In the genomic region with DNA sequence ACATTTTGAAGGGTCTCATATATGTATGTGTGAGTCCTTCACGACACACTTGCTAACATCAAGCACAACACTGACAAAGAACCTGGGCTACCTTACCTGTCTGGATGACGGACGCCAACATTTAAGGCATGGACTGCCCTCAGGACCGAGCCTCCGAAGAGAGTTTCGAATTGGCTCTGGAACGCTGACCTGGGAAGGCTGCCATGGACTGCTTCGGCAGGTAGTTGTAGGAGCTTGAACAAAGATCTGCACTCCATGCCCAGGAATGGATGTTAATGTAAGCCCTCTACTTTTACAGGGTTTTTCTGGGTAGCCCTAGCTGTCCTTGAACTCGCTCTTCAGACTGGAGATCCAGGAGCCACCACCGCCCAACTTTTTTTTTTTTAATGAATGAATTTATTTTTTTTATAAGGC, we compare ENCODE assay signal across 8 mouse cellular contexts. TPM values are rescaled to one million over a fixed set of nuclear protein-coding genes. Genes with fewer than 3 reads are reported as not detected.
DNase-seq lines count a peak whose midpoint lies in the region; ATAC-seq and TF ChIP-seq lines count a peak whose summit lies in the region.

No protein-coding gene starts in this region.

- H3K36me3 ChIP-seq in MEL (ENCODE audit: control insufficient read depth in 1 of 2, insufficient read depth in 2 of 2, low read length in 2 of 2), result peaks cover 0 to 19% of the 10 kb centered on the region in 2 experiments; a peak in 2 of 4 replicates
- no peaks in the 10 kb centered on the region for H3K36me3 ChIP-seq in forebrain, embryonic 10.5 days (replicated peaks)
- H3K36me3 ChIP-seq in midbrain, postnatal 0 days (ENCODE audit: insufficient read depth, low read length), result no peaks in the 10 kb centered on the region

- TF ChIP-seq RAD21 in MEL (IDR thresholded peaks at IDR 0.05; ENCODE audit: low read depth, low read length), result no peak

- TF ChIP-seq CTCF in MEL (IDR thresholded peaks at IDR 0.05 in 2 of 3, conservative IDR thresholded peaks at IDR 0.05 in 1 of 3; ENCODE audit: control insufficient read depth in 1 of 3, insufficient read depth in 1 of 3, low read depth in 2 of 3, low read length in 3 of 3, poor library complexity in 1 of 3, severe bottlenecking in 1 of 3), result no peak
- TF ChIP-seq CTCF in midbrain, postnatal 0 days (IDR thresholded peaks at IDR 0.05), result no peak

- no peak for ATAC-seq in midbrain, postnatal 0 days (ENCODE audit: low FRiP score)
- no peak for ATAC-seq in erythroid progenitor cell, adult 5-6 weeks (replicated peaks; ENCODE audit: low FRiP score, poor library complexity, severe bottlenecking)

- peak overlapping the region; percentile 27 to 69 for H3K4me3 ChIP-seq in MEL (ENCODE audit: control insufficient read depth in 1 of 2, insufficient read depth in 1 of 2, low read depth in 2 of 2, low read length in 2 of 2)
- H3K4me3 ChIP-seq in forebrain, embryonic 10.5 days, result peak overlapping the region; percentile 62
- H3K4me3 ChIP-seq in midbrain, postnatal 0 days (ENCODE audit: low read depth, low read length), result peak overlapping the region; percentile 57

- no peaks in the 10 kb centered on the region for H3K9me3 ChIP-seq in MEL (replicated peaks; ENCODE audit: insufficient read depth, low read length)
- no peaks in the 10 kb centered on the region for H3K9me3 ChIP-seq in forebrain, embryonic 10.5 days
- H3K9me3 ChIP-seq in midbrain, postnatal 0 days (ENCODE audit: low read length), result no peaks in the 10 kb centered on the region

- peak; percentile 88 for DNase-seq in heart, adult 11 months
- DNase-seq in heart, postnatal 36 days, result no peak
- peak; percentile 81 for DNase-seq in MEL (ENCODE audit: low read depth, low spot score)
- DNase-seq in forebrain, embryonic 10.5 days (ENCODE audit: extremely low spot score, low spot score), result peak; percentile 58
- DNase-seq in kidney, postnatal 10 days, result peak; percentile 13
- DNase-seq in midbrain, postnatal 0 days (ENCODE audit: low spot score), result no peak
- DNase-seq in urinary bladder, postnatal 36 days (ENCODE audit: low spot score in 2 of 2), result no peak

- no peaks in the 10 kb centered on the region for H3K79me2 ChIP-seq in MEL (ENCODE audit: control insufficient read depth, insufficient read depth, low read length, poor library complexity)

- TF ChIP-seq POLR2A in MEL (IDR thresholded peaks at IDR 0.05; ENCODE audit: control insufficient read depth in 1 of 2, insufficient read depth in 1 of 2, low read depth in 1 of 2, low read length in 2 of 2, poor library complexity in 1 of 2), result no peak

- H3K4me1 ChIP-seq in MEL (ENCODE audit: control insufficient read depth in 1 of 2, insufficient read depth in 2 of 2, low read length in 2 of 2), result peaks cover 1 to 10% of the 10 kb centered on the region in 2 experiments; a peak in 2 of 4 replicates
- H3K4me1 ChIP-seq in forebrain, embryonic 10.5 days, result peaks cover 9% of the 10 kb centered on the region; the same call in 1 of the 2 replicates
- no peaks in the 10 kb centered on the region for H3K4me1 ChIP-seq in midbrain, postnatal 0 days (ENCODE audit: insufficient read depth, low read length)

- no peaks in the 10 kb centered on the region for H3K27me3 ChIP-seq in MEL (ENCODE audit: control insufficient read depth in 1 of 2, insufficient read depth in 2 of 2, low read length in 2 of 2)
- peaks cover 18% of the 10 kb centered on the region for H3K27me3 ChIP-seq in forebrain, embryonic 10.5 days (ENCODE audit: poor library complexity, severe bottlenecking)
- no peaks in the 10 kb centered on the region for H3K27me3 ChIP-seq in midbrain, postnatal 0 days (ENCODE audit: insufficient read depth, low read length)

- no peak overlapping the region for H3K27ac ChIP-seq in MEL (ENCODE audit: control insufficient read depth, low read depth, low read length)
- peak overlapping the region; percentile 77 for H3K27ac ChIP-seq in forebrain, embryonic 10.5 days
- H3K27ac ChIP-seq in midbrain, postnatal 0 days (ENCODE audit: low read depth, low read length), result no peak overlapping the region

- 2% methylated on average over 10 of the region's 10 CpGs for WGBS in forebrain, embryonic 10.5 days
- WGBS in midbrain, postnatal 0 days, result 3% methylated on average over 10 of the region's 10 CpGs

- no peak for TF ChIP-seq EP300 in MEL (IDR thresholded peaks at IDR 0.05; ENCODE audit: low read depth in 1 of 2, low read length in 2 of 2)

- peak overlapping the region; percentile 65 for H3K4me2 ChIP-seq in midbrain, postnatal 0 days (ENCODE audit: low read depth, low read length, poor library complexity, severe bottlenecking)

- H3K9ac ChIP-seq in MEL (ENCODE audit: control insufficient read depth, low read depth, low read length, poor library complexity, severe bottlenecking), result peak overlapping the region; percentile 50
- no peak overlapping the region for H3K9ac ChIP-seq in midbrain, postnatal 0 days (replicated peaks; ENCODE audit: low read length, poor library complexity, severe bottlenecking)

- intact Hi-C loops in heart, postnatal 36 days (cut with DNase I), result loop anchor here (5.0 kb wide), 1 partner anchor 54 kb away; no protein-coding TSS in a partner anchor

TF ChIP-seq in MEL, 35 proteins besides CTCF, POLR2A, EP300 and RAD21:
- peak; percentile 92 for TF ChIP-seq ZNF384 (IDR thresholded peaks at IDR 0.05; ENCODE audit: low read depth, low read length)
- TF ChIP-seq TBP (IDR thresholded peaks at IDR 0.05; ENCODE audit: low read depth, low read length), result peak; percentile 51; the same call in 1 of the 2 replicates
- TF ChIP-seq MYB (IDR thresholded peaks at IDR 0.05; ENCODE audit: low read depth, low read length), result no peak

RNA-seq across cellular contexts. Expression of gene Trim27, which starts 44.0 kb away (rescaled TPM):
- 10 to 100 TPM; 19.7 to 20.0 TPM for total RNA-seq in heart, postnatal 36 days (2021)
- total RNA-seq in MEL (2012; rRNA removed), result 257 and 258 TPM in 2 replicates
- 100 to 1,000 TPM; 311 to 339 TPM for polyA plus RNA-seq in MEL (2012; ENCODE audit: insufficient read depth in 1 of 2, insufficient read length in 2 of 2, low read depth in 1 of 2, low replicate concordance in 2 of 2, missing spikeins in 1 of 2)
- 169 and 173 TPM in 2 replicates for polyA plus RNA-seq in forebrain, embryonic 10.5 days (2016; fragmentation: Nextera tagmentation; extraction: Ambion mirVana)
- 74.5 and 76.2 TPM in 2 replicates for total RNA-seq in midbrain, postnatal 0 days (2014; rRNA removed)
- 64.2 and 65.0 TPM in 2 replicates for polyA plus RNA-seq in midbrain, postnatal 0 days (2015; fragmentation: Nextera tagmentation; extraction: Ambion mirVana)
- 29.6 and 37.3 TPM in 2 replicates for total RNA-seq in erythroid progenitor cell, adult 5-6 weeks (2015; ENCODE audit: low replicate concordance)
- total RNA-seq in erythroid progenitor cell, adult 5-6 weeks (2017; ENCODE audit: low replicate concordance), result 60.8 and 61.5 TPM in 2 replicates

Comparison
In these comparisons a context has a peak if more than half of its experiments do, and no peak if none do; other contexts are left out.
1. DNase-seq: peak in heart, adult 11 months (single experiment), MEL (single experiment), forebrain, embryonic 10.5 days (single experiment) and kidney, postnatal 10 days (single experiment); none in heart, postnatal 36 days (0 of 2), midbrain, postnatal 0 days (single experiment) and urinary bladder, postnatal 36 days (0 of 2).
2. Peak in every context shown above with its lines, with median percentiles within 50 percentile points of each other: H3K4me3 ChIP-seq.